24 mouse cellular contexts compared by ENCODE assay signal in the genomic region with DNA sequence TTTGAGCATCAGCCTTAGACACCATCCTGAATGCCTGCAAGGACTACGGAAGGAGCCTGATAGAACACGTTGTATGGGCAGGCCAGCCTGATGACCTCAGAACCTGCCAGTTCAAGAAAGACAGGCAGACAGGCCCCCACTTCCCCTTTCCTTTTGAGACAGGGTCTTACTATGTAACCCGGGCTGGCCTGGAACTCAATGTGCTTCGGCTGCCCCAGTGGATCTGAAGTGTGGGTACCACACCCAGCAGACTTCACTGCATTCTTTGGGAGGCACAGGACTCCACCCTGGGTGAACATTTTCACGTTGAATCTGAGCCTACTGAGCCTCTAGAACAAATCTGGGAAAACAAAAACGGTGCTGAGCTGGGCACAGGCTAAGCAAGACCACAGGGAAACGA. TPM values are rescaled to one million over a fixed set of nuclear protein-coding genes. Genes with fewer than 3 reads are reported as not detected.
DNase-seq lines count a peak whose midpoint lies in the region; ATAC-seq and TF ChIP-seq lines count a peak whose summit lies in the region.
"Had no signal": no experiment of that assay in that cellular context is flagged by ENCODE, and none has a peak within 500 bp of the region (broad histone marks: within the 10 kb centered on the region; RNA-seq: fewer than 3 reads in every experiment).

No protein-coding gene starts in this region.

- ATAC-seq in Patski, result peak; percentile 42
- ATAC-seq: forebrain, embryonic 16.5 days; hindbrain, embryonic 16.5 days; inflammation-experienced regulatory T-cells, adult 6 months had no signal

- peaks cover 4% of the 10 kb centered on the region; the same call in 1 of the 2 replicates for H3K4me1 ChIP-seq in small intestine, adult 2 months (ENCODE audit: control insufficient read depth, insufficient read depth, insufficient read length, low read length)
- H3K4me1 ChIP-seq: embryonic facial prominence, embryonic 12.5 days; heart, embryonic 10.5 days; hindbrain, embryonic 12.5 days had no signal

- no peak for DNase-seq in gastrocnemius, adult 2 months
- no peak for DNase-seq in gastrocnemius, postnatal 36 days
- no peak for DNase-seq in layer of hippocampus, adult 2 months (ENCODE audit: low spot score in 2 of 2)
- no peak for DNase-seq in layer of hippocampus, postnatal 36 days
- DNase-seq in Patski (ENCODE audit: low read depth, low spot score), result no peak
- DNase-seq in left cerebral cortex, postnatal 14 days (ENCODE audit: low spot score in 2 of 2), result no peak
- DNase-seq: adrenal gland, adult 8-10 months; adrenal gland, postnatal 36 days; cerebellum, adult 11 months; cerebellum, adult 8-10 months; cerebellum, postnatal 14 days; heart, postnatal 10 days; heart, postnatal 4 days had no signal

- H3K27me3 ChIP-seq in Patski, result no peaks in the 10 kb centered on the region
- no peaks in the 10 kb centered on the region for H3K27me3 ChIP-seq in small intestine, adult 2 months (ENCODE audit: control insufficient read depth, insufficient read depth, low read length)
- H3K27me3 ChIP-seq: embryonic facial prominence, embryonic 12.5 days; forebrain, embryonic 12.5 days; hindbrain, embryonic 12.5 days had no signal

- H3K4me3 ChIP-seq in gastrocnemius, adult 2 months, result no peak overlapping the region
- H3K4me3 ChIP-seq in layer of hippocampus, adult 2 months, result no peak overlapping the region
- H3K4me3 ChIP-seq in small intestine, adult 2 months (ENCODE audit: low read depth, low read length), result no peak overlapping the region
- H3K4me3 ChIP-seq: embryonic facial prominence, embryonic 12.5 days; forebrain, embryonic 12.5 days; heart, embryonic 10.5 days; hindbrain, embryonic 12.5 days had no signal

- CTCF ChIA-PET in Patski (lab: Charles Lee), result interaction anchor here (1.4 kb wide), 1 partner anchor 16 kb away, joined by 4 read pairs; a partner anchor contains a TSS

- intact Hi-C loops in gastrocnemius, adult 2 months (cut with DNase I), result no loop called here
- intact Hi-C loops in gastrocnemius, postnatal 36 days (cut with DNase I), result no loop called here
- intact Hi-C loops in left cerebral cortex, postnatal 14 days (cut with DNase I), result no loop called here

- in situ Hi-C loops in Patski (cut with MboI; ENCODE audit: low pct_unique_long_range_greater_than_20kb), result no loop called here

- WGBS in small intestine, adult 2 months, result 56% methylated on average over 7 of the region's 7 CpGs

- no peak for TF ChIP-seq CTCF in gastrocnemius, adult 2 months (IDR thresholded peaks at IDR 0.05)
- no peak for TF ChIP-seq CTCF in layer of hippocampus, adult 2 months (conservative IDR thresholded peaks at IDR 0.05)
- no peak for TF ChIP-seq CTCF in Patski (IDR thresholded peaks at IDR 0.05)
- TF ChIP-seq CTCF in small intestine, adult 2 months (IDR thresholded peaks at IDR 0.05; ENCODE audit: extremely low read depth, insufficient read length, insufficient replicate concordance, low read depth, low read length), result no peak

- H3K27ac ChIP-seq in gastrocnemius, adult 2 months, result peak overlapping the region; percentile 48; the same call in 1 of the 2 replicates
- peak overlapping the region; percentile 33 for H3K27ac ChIP-seq in layer of hippocampus, adult 2 months
- H3K27ac ChIP-seq in small intestine, adult 2 months (ENCODE audit: insufficient read depth, low read depth, low read length), result peak overlapping the region; percentile 1; the same call in 1 of the 2 replicates
- H3K27ac ChIP-seq: embryonic facial prominence, embryonic 12.5 days; forebrain, embryonic 12.5 days; heart, embryonic 10.5 days; hindbrain, embryonic 12.5 days had no signal

- TF ChIP-seq POLR2A in small intestine, adult 2 months (IDR thresholded peaks at IDR 0.05; ENCODE audit: low read depth, low read length), result no peak

- no peaks in the 10 kb centered on the region for H3K36me3 ChIP-seq in small intestine, adult 2 months (ENCODE audit: control insufficient read depth, insufficient read depth, low read length)

- POLR2A ChIA-PET in Patski (lab: Charles Lee), result no interaction called here

RNA-seq across cellular contexts. Expression of a gene that starts 15.7 kb away (rescaled TPM):
- total RNA-seq in gastrocnemius, adult 2 months (2021), result not detected
- not detected for total RNA-seq in gastrocnemius, postnatal 36 days (2021)
- 1 to 10 TPM in 1 of 2 experiments, under 1 TPM in 1; 0.52 to 1.7 TPM for total RNA-seq in layer of hippocampus, adult 2 months (2021)
- total RNA-seq in layer of hippocampus, postnatal 36 days (2021), result 1 to 10 TPM in 1 of 2 experiments, not detected in 1; 1.2 TPM
- not detected for polyA plus RNA-seq in Patski (2021)
- not detected in 2 replicates for polyA plus RNA-seq in small intestine, adult 2 months (2012; rRNA removed)
- 1 to 10 TPM; 1.9 to 2.4 TPM for total RNA-seq in left cerebral cortex, postnatal 14 days (2021)
- total RNA-seq: common myeloid progenitor, adult 5-6 weeks; gastrocnemius, adult 18-20 months; heart, postnatal 4 days had no signal
- polyA plus RNA-seq: heart, embryonic 14.5 days; inflammation-experienced regulatory T-cells, adult 6 months had no signal

RNA-seq across cellular contexts. Expression of a gene that starts 21.4 kb away (rescaled TPM):
- 1 to 10 TPM; 3.2 to 5.2 TPM for total RNA-seq in gastrocnemius, adult 2 months (2021)
- total RNA-seq in gastrocnemius, postnatal 36 days (2021), result 1 to 10 TPM; 4.9 to 6.5 TPM
- 100 to 1,000 TPM; 880 to 888 TPM for total RNA-seq in layer of hippocampus, adult 2 months (2021)
- 100 to 1,000 TPM; 888 to 914 TPM for total RNA-seq in layer of hippocampus, postnatal 36 days (2021)
- polyA plus RNA-seq in Patski (2021), result 48.1 TPM
- polyA plus RNA-seq in small intestine, adult 2 months (2012; rRNA removed), result 5.3 and 5.5 TPM in 2 replicates
- total RNA-seq in left cerebral cortex, postnatal 14 days (2021), result 1,000 to 10,000 TPM in 1 of 2 experiments, 100 to 1,000 TPM in 1; 1,000 to 1,075 TPM

RNA-seq across cellular contexts. Expression of a gene that starts 23.0 kb away (rescaled TPM):
- 100 to 1,000 TPM; 266 to 502 TPM for total RNA-seq in gastrocnemius, adult 2 months (2021)
- 100 to 1,000 TPM; 320 to 384 TPM for total RNA-seq in gastrocnemius, postnatal 36 days (2021)
- total RNA-seq in layer of hippocampus, adult 2 months (2021), result 10 to 100 TPM; 54.9 to 63.7 TPM
- total RNA-seq in layer of hippocampus, postnatal 36 days (2021), result 10 to 100 TPM; 54.9 to 58.6 TPM
- 234 TPM for polyA plus RNA-seq in Patski (2021)
- polyA plus RNA-seq in small intestine, adult 2 months (2012; rRNA removed), result 65.6 and 109 TPM in 2 replicates
- total RNA-seq in left cerebral cortex, postnatal 14 days (2021), result 10 to 100 TPM; 50.7 to 53.6 TPM

RNA-seq across cellular contexts. Expression of a gene that starts 37.8 kb away (rescaled TPM):
- total RNA-seq in gastrocnemius, adult 2 months (2021), result 1 to 10 TPM; 3.6 to 5.0 TPM
- total RNA-seq in gastrocnemius, postnatal 36 days (2021), result 1 to 10 TPM; 3.3 to 4.6 TPM
- 10 to 100 TPM; 40.6 to 45.3 TPM for total RNA-seq in layer of hippocampus, adult 2 months (2021)
- 10 to 100 TPM; 36.8 to 41.7 TPM for total RNA-seq in layer of hippocampus, postnatal 36 days (2021)
- 41.6 TPM for polyA plus RNA-seq in Patski (2021)
- polyA plus RNA-seq in small intestine, adult 2 months (2012; rRNA removed), result 5.2 and 7.4 TPM in 2 replicates
- total RNA-seq in left cerebral cortex, postnatal 14 days (2021), result 10 to 100 TPM; 27.3 to 30.0 TPM

RNA-seq across cellular contexts. Expression of a gene that starts 42.6 kb away (rescaled TPM):
- 10 to 100 TPM; 19.2 to 21.8 TPM for total RNA-seq in gastrocnemius, adult 2 months (2021)
- 10 to 100 TPM; 12.6 to 16.5 TPM for total RNA-seq in gastrocnemius, postnatal 36 days (2021)
- total RNA-seq in layer of hippocampus, adult 2 months (2021), result 10 to 100 TPM; 40.5 to 42.6 TPM
- total RNA-seq in layer of hippocampus, postnatal 36 days (2021), result 10 to 100 TPM; 45.4 to 47.4 TPM
- polyA plus RNA-seq in Patski (2021), result 76.1 TPM
- 5.7 and 12.4 TPM in 2 replicates for polyA plus RNA-seq in small intestine, adult 2 months (2012; rRNA removed)
- total RNA-seq in left cerebral cortex, postnatal 14 days (2021), result 10 to 100 TPM; 39.2 to 40.2 TPM

Comparison
In these comparisons a context has a peak if more than half of its experiments do, and no peak if none do; other contexts are left out.
1. RNA of a gene that starts 21.4 kb away (total RNA-seq): 1,000 to 1,075 TPM in left cerebral cortex, postnatal 14 days, 888 to 914 TPM in layer of hippocampus, postnatal 36 days and 880 to 888 TPM in layer of hippocampus, adult 2 months; 4.9 to 6.5 TPM in gastrocnemius, postnatal 36 days and 3.2 to 5.2 TPM in gastrocnemius, adult 2 months; every median in the first group is over 100 times any median in the second.
2. RNA of a gene that starts 23.0 kb away (total RNA-seq): 266 to 502 TPM in gastrocnemius, adult 2 months and 320 to 384 TPM in gastrocnemius, postnatal 36 days; 54.9 to 63.7 TPM in layer of hippocampus, adult 2 months, 54.9 to 58.6 TPM in layer of hippocampus, postnatal 36 days and 50.7 to 53.6 TPM in left cerebral cortex, postnatal 14 days; every median in the first group is over 4 times any median in the second.
3. Peak in every context shown above with its lines, with median percentiles within 50 percentile points of each other: H3K27ac ChIP-seq.